12 mouse cellular contexts compared by ENCODE assay signal in the genomic region with DNA sequence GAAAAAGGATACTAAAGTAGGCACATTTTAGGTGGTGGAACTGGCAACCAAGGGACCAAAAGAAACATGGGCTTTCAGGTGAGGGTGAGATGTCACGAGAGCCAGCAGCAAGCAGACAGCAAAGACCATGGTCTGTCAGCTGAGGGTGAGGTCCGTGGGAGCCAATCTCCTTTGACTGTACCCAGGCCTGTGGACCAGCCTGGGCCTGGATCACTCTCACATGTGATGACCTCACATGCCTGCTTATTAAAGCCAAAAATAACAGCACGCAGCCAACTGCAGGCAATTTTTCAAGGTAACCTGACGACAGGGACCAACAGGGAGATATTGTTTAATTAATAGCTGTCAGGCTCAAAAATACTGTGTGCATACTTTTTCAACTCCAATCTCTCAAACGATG. TPM values are rescaled to one million over a fixed set of nuclear protein-coding genes. Genes with fewer than 3 reads are reported as not detected.
A peak's percentile ranks its signal among the peaks of the same experiment; 100 is the strongest.
DNase-seq lines count a peak whose midpoint lies in the region; ATAC-seq and TF ChIP-seq lines count a peak whose summit lies in the region.
"Had no signal": no experiment of that assay in that cellular context is flagged by ENCODE, and none has a peak within 500 bp of the region (broad histone marks: within the 10 kb centered on the region; RNA-seq: fewer than 3 reads in every experiment).

No protein-coding gene starts in this region.

- H3K4me2 ChIP-seq in liver, postnatal 0 days (ENCODE audit: low read depth, low read length): no peak overlapping the region
- no peak overlapping the region for H3K4me2 ChIP-seq in midbrain, postnatal 0 days (ENCODE audit: low read depth, low read length, poor library complexity, severe bottlenecking)
- H3K4me2 ChIP-seq: lung, embryonic 14.5 days had no signal

- intact Hi-C loops in left cerebral cortex, postnatal 36 days (cut with DNase I): loop anchor here (2.0 to 5.0 kb wide), 3 partner anchors 223 to 798 kb away; a partner anchor contains a TSS

- H3K9me3 ChIP-seq in liver, postnatal 0 days (ENCODE audit: low read length): no peaks in the 10 kb centered on the region
- H3K9me3 ChIP-seq in midbrain, postnatal 0 days (ENCODE audit: low read length): no peaks in the 10 kb centered on the region
- H3K9me3 ChIP-seq: G1E had no signal

- H3K27me3 ChIP-seq in cerebellum, adult 2 months (ENCODE audit: control insufficient read depth, insufficient read depth, low read length): no peaks in the 10 kb centered on the region
- H3K27me3 ChIP-seq in liver, adult 2 months (ENCODE audit: control insufficient read depth, insufficient read depth, low read length): no peaks in the 10 kb centered on the region
- H3K27me3 ChIP-seq in liver, postnatal 0 days (ENCODE audit: insufficient read depth, low read length): no peaks in the 10 kb centered on the region
- H3K27me3 ChIP-seq in midbrain, postnatal 0 days (ENCODE audit: insufficient read depth, low read length): no peaks in the 10 kb centered on the region

- 42% methylated on average over 5 of the region's 5 CpGs for WGBS in cerebellum, adult 2 months
- 33% methylated on average over 5 of the region's 5 CpGs for WGBS in liver, adult 2 months
- WGBS in liver, postnatal 0 days (ENCODE audit: insufficient replicate concordance): 76% methylated on average over 5 of the region's 5 CpGs
- WGBS in midbrain, postnatal 0 days: 58% methylated on average over 5 of the region's 5 CpGs

- no peak for TF ChIP-seq CTCF in cerebellum, adult 2 months (IDR thresholded peaks at IDR 0.05; ENCODE audit: borderline replicate concordance, insufficient read depth, low read depth, low read length)
- no peak for TF ChIP-seq CTCF in liver, adult 2 months (IDR thresholded peaks at IDR 0.05; ENCODE audit: low read depth, low read length)
- TF ChIP-seq CTCF in liver, postnatal 0 days (IDR thresholded peaks at IDR 0.05; ENCODE audit: low read depth): no peak
- no peak for TF ChIP-seq CTCF in midbrain, postnatal 0 days (IDR thresholded peaks at IDR 0.05)

- 0 out of 2 replicates have a peak, but pooled peaks cover 3% of the 10 kb centered on the region for H3K4me1 ChIP-seq in cerebellum, adult 2 months (ENCODE audit: control insufficient read depth, insufficient read depth, low read length)
- H3K4me1 ChIP-seq in liver, adult 2 months (ENCODE audit: control insufficient read depth, insufficient read depth, low read length): no peaks in the 10 kb centered on the region
- no peaks in the 10 kb centered on the region for H3K4me1 ChIP-seq in liver, postnatal 0 days (ENCODE audit: insufficient read depth)
- H3K4me1 ChIP-seq in midbrain, postnatal 0 days (ENCODE audit: insufficient read depth, low read length): no peaks in the 10 kb centered on the region

- no peaks in the 10 kb centered on the region; the same call in 1 of the 2 replicates for H3K79me2 ChIP-seq in liver, adult 2 months (ENCODE audit: control insufficient read depth, insufficient read depth, low read length)

- H3K4me3 ChIP-seq in cerebellum, adult 2 months (replicated peaks; ENCODE audit: insufficient read depth, low read depth, low read length): no peak overlapping the region
- no peak overlapping the region for H3K4me3 ChIP-seq in liver, adult 2 months (ENCODE audit: insufficient read depth, low read depth, low read length)
- H3K4me3 ChIP-seq in liver, postnatal 0 days (ENCODE audit: low read depth, low read length): no peak overlapping the region
- no peak overlapping the region for H3K4me3 ChIP-seq in midbrain, postnatal 0 days (ENCODE audit: low read depth, low read length)

- peak; percentile 12 to 27 for DNase-seq in cerebellum, postnatal 14 days
- DNase-seq in cerebellum, adult 2 months: no peak
- peak; percentile 46 for DNase-seq in liver, adult 2 months (ENCODE audit: extremely low read depth, low read depth, low spot score)
- DNase-seq in liver, postnatal 0 days: no peak
- DNase-seq in heart, adult 8-10 months (ENCODE audit: low spot score): peak; percentile 61
- peak; percentile 13 for DNase-seq in midbrain, postnatal 0 days (ENCODE audit: low spot score)
- DNase-seq in left cerebral cortex, postnatal 36 days (ENCODE audit: low spot score in 2 of 2): no peak
- no peak for DNase-seq in right cerebral cortex, postnatal 36 days (ENCODE audit: low spot score in 2 of 2)
- DNase-seq: lung, embryonic 14.5 days; thymus, postnatal 25 days had no signal

- ATAC-seq in liver, postnatal 0 days: no peak
- no peak for ATAC-seq in midbrain, postnatal 0 days (ENCODE audit: low FRiP score)
- ATAC-seq: intestine, postnatal 0 days had no signal

- no peak for TF ChIP-seq EP300 in liver, postnatal 0 days (IDR thresholded peaks at IDR 0.05; ENCODE audit: low read depth)

- no peak overlapping the region for H3K27ac ChIP-seq in cerebellum, adult 2 months (ENCODE audit: insufficient read depth, low read length)
- H3K27ac ChIP-seq in liver, adult 2 months (replicated peaks; ENCODE audit: insufficient read depth, low read depth, low read length): no peak overlapping the region
- no peak overlapping the region for H3K27ac ChIP-seq in liver, postnatal 0 days (ENCODE audit: low read depth)
- no peak overlapping the region for H3K27ac ChIP-seq in midbrain, postnatal 0 days (ENCODE audit: low read depth, low read length)

- peaks cover 6% of the 10 kb centered on the region; the same call in 1 of the 2 replicates for H3K36me3 ChIP-seq in liver, adult 2 months (ENCODE audit: control insufficient read depth, insufficient read depth, low read length)
- peaks cover 9% of the 10 kb centered on the region for H3K36me3 ChIP-seq in liver, postnatal 0 days (replicated peaks; ENCODE audit: insufficient read depth, low read length)
- no peaks in the 10 kb centered on the region; the same call in 1 of the 2 replicates for H3K36me3 ChIP-seq in midbrain, postnatal 0 days (ENCODE audit: insufficient read depth, low read length)

- H3K9ac ChIP-seq in liver, adult 2 months (ENCODE audit: low read depth, low read length): no peak overlapping the region
- no peak overlapping the region for H3K9ac ChIP-seq in liver, postnatal 0 days (replicated peaks)
- H3K9ac ChIP-seq in midbrain, postnatal 0 days (replicated peaks; ENCODE audit: low read length, poor library complexity, severe bottlenecking): no peak overlapping the region
- H3K9ac ChIP-seq: lung, embryonic 14.5 days had no signal

- TF ChIP-seq POLR2A in cerebellum, adult 2 months (IDR thresholded peaks at IDR 0.05; ENCODE audit: borderline replicate concordance, insufficient read depth, low read length): no peak
- TF ChIP-seq POLR2A in liver, adult 2 months (IDR thresholded peaks at IDR 0.05; ENCODE audit: extremely low read depth, insufficient read depth, low read length): no peak

RNA-seq across cellular contexts. Expression of a gene that starts 35.5 kb away (rescaled TPM):
- polyA plus RNA-seq in cerebellum, adult 2 months (2012; rRNA removed): 34.3 and 41.3 TPM in 2 replicates
- 31.5 and 34.9 TPM in 2 replicates for total RNA-seq in liver, adult 2 months (2014; rRNA removed)
- polyA plus RNA-seq in liver, adult 2 months (2012; rRNA removed): 17.9 and 26.8 TPM in 2 replicates
- 55.2 and 55.5 TPM in 2 replicates for polyA plus RNA-seq in liver, postnatal 0 days (2015; fragmentation: Nextera tagmentation; extraction: Ambion mirVana)
- 10 to 100 TPM; 41.2 to 46.0 (median 41.6) TPM for total RNA-seq in heart, adult 8-10 months (2022)
- total RNA-seq in midbrain, postnatal 0 days (2014; rRNA removed): 57.9 and 114 TPM in 2 replicates
- polyA plus RNA-seq in midbrain, postnatal 0 days (2015; fragmentation: Nextera tagmentation; extraction: Ambion mirVana): 80.9 and 85.8 TPM in 2 replicates
- total RNA-seq in left cerebral cortex, postnatal 36 days (2021): 10 to 100 TPM; 29.8 to 33.3 TPM

Comparison
In these comparisons a context has a peak if more than half of its experiments do, and no peak if none do; other contexts are left out.
1. DNase-seq: peak in cerebellum, postnatal 14 days (2 of 2), liver, adult 2 months (single experiment), heart, adult 8-10 months (single experiment) and midbrain, postnatal 0 days (single experiment); none in cerebellum, adult 2 months (0 of 2), liver, postnatal 0 days (single experiment), left cerebral cortex, postnatal 36 days (0 of 2) and right cerebral cortex, postnatal 36 days (0 of 2).